Mouse (Mus musculus) megakaryocyte progenitor cell, adult 5-6 weeks (primary cell): ENCODE measurements at regions not wholly inside any gene's neighbourhood (a gene's known extent, or its start where the extent isn't known, plus 50 kb on each side); places are given as distances from the start of the nearest gene placed in this dataset.
A peak's percentile ranks its signal among the peaks of the same experiment; 100 is the strongest.
"Not testable (repeated sequence)": the region's sequence is repeated elsewhere in the genome, so short reads cannot be mapped to it uniquely, and the experiment has no call there.

Experiments used
- ATAC-seq: replicated peaks from 2 replicates; pipeline ENCODE4 v1.8.0; 2016; ENCODE audit warnings: mild to moderate bottlenecking, moderate TSS enrichment, inconsistent platforms; ENCODE audit not compliant: poor library complexity

DNA sequence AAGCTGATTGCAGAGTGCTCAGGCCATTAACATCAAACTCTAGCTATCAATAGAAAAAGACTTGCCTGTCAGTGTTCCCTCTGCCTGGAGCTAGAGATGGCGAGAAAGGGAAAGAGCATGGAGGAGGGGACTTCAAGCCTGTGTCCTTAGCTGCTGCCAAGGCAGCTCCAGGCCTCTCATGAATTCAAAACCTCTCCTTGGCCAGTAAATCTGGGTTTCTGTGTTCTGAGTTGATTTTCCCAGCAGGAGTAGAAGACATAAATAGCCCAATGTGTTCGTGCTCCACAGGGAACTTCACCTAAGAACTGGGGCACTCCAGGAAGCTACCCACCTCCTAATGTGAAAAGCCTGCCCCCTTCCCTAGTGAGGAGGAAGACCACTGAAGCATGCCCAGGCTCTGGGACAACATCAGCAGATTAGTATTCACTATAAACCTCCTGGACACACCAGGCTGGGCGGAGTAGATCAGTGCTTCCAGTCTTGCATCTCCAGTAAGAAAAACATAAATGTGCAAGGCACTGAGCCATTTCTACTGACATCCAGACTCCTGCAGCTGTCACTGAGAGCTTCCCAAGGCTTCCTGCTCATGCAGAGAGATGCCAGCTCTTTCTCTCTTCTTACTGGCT is 433.9 kb downstream of the Tcerg1l start:
- no peak for ATAC-seq

DNA sequence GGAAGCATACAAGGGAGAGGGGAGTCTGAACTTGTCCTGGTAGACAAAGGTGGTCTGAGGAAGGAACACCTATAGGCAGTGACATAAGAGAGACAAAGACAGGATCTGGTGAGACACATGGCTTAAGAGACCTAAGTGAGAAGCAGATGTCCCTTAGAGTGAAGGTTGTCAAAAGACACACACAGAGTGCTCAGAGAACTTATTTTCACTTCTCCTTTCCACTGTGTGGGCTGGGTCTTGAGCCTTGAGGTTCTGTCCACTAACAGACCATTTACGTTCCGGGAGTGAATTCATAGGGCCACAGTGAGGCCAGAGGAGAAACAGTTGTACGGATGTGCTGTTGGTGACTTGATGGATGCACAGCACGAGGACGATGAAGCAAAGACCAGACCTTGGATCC is 422.8 kb downstream of the Tcerg1l start:
- ATAC-seq: no peak

DNA sequence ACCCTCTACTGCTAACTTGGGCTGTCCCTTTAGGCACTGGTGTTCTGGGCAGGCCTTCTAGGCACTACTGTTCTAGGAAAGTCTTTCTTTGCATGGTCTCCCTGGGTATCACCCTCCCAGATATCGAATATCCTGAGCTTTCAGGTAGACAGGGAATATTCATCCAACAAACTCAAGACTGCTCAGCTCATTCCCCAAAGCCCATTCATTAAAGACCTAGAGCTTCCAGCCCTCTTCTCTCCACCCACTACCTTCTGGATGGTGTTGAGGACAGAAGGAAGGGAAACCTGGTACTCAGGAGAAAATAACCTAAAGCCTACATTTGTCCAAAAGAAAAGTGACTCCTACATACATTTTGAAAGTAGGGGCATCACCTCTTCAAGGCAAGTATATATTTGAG is 420.0 kb downstream of the Tcerg1l start:
- ATAC-seq: no peak

- no peak for ATAC-seq
Measured at GRCm38 (mm10) chr7:137979361-137979760, 418.2 kb downstream of the Tcerg1l start.

DNA sequence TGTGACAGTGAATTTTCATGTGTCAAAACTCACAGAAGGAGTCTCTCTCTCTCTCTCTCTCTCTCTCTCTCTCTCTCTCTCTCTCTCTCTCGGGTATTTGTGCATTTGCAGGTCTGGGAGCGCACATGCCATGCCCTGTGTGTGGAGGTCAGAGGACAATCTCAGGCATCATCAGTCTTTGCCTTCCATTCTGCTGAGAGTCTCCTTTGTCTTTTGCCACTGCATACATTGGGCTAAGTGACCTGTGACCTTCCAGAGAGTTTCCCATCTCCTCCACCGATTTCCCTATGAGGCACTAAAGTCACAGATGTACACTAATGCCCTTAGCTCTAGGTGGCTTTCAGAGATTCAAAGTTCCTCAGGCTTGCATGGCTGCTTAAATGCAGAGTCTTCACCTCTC is 391.7 kb downstream of the Tcerg1l start:
- ATAC-seq: no peak

GRCm38 (mm10) chr7:138006971-138007370 is 390.6 kb downstream of the Tcerg1l start:
- ATAC-seq: no peak

GRCm38 (mm10) chr7:138008601-138009000 is 388.9 kb downstream of the Tcerg1l start:
- no peak for ATAC-seq

DNA sequence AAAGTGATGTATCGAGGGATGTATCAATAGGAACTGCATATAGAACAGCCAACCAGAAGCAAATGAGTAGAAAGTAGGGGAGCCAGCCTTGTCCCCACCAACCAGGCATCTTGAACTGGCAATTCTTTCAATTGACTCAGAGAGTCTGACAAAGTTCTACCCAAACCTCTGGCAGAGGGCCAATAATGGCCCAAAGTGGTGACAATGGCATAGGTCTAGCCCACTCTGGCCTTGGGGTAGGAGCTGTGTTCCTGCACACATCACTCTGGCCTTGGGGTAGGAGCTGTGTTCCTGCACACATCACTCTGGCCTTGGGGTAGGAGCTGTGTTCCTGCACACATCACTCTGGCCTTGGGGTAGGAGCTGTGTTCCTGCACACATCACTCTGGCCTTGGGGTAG is 373.5 kb downstream of the Tcerg1l start:
- not testable (repeated sequence) for ATAC-seq

DNA sequence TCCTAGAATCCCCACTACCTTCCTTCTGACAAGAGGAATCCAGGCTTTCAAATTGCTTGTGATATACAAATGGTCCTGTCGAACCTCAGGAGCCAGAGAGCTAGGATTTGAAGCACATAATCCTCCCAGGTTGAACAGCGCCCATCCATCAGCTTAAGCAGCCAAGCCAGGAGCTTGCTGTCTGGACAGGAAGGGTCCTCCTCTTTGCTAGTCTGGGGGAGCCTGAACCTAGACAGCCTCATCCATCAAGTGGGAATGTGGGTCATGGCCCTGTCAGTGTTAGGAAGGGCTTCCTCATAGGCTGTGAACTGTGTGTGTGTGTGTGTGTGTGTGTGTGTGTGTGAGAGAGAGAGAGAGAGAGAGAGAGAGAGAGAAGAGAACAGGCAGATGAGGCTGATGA is 345.8 kb downstream of the Tcerg1l start:
- no peak for ATAC-seq

GRCm38 (mm10) chr7:138054756-138055155 is 342.8 kb downstream of the Tcerg1l start:
- no peak for ATAC-seq

DNA sequence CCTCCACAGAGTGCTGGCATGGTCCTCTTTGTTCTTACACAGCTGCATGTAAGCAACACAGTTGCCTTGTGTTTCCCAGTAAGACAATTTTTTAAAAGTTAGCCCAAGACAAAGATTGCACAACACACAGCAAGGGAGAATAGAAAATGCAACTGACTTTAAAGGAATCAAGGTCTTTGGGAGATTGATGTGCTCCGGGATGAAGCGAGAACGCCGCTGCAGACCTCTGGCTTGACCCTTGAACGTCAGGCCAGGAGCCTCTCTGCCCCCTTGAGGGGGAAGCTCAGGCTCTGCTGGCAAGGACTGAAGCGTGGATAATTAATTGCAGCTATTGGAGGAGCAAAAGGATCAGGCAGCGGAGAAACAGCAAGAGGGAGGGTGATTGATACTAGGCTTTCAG is 336.4 kb downstream of the Tcerg1l start:
- ATAC-seq: no peak

DNA sequence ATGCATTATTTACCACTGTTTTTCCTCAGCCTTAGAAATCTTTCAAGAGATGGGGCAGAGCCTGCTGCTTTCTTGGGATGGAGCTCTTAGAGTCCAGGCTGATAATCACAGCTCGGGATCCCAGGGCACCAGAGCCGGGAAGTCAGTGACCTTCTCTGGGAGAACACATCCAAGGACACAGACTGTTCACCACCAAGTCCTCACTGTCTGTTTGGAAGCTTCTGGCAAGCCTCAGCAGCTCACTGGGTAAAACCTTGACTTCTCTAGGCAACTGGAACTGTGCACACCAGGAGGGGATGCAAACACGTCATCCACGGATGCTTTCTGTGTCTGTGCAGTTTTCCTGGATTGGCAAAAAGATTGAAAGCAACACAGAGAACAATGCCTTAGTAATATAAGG is 330.6 kb downstream of the Tcerg1l start:
- no peak for ATAC-seq

- no peak for ATAC-seq
Measured at GRCm38 (mm10) chr7:138075231-138075630, 322.3 kb downstream of the Tcerg1l start.

- peak; percentile 100 for ATAC-seq
Measured at GRCm38 (mm10) chr7:138083980-138084379, 313.6 kb downstream of the Tcerg1l start.

GRCm38 (mm10) chr7:138107471-138108210 is 289.9 kb downstream of the Tcerg1l start:
- ATAC-seq: no peak

- no peak for ATAC-seq
Measured at GRCm38 (mm10) chr7:138121497-138121896, 276.0 kb downstream of the Tcerg1l start.

- ATAC-seq: no peak
Measured at GRCm38 (mm10) chr7:138129701-138130100, 267.8 kb downstream of the Tcerg1l start.

GRCm38 (mm10) chr7:138133427-138133826 is 264.1 kb downstream of the Tcerg1l start:
- no peak for ATAC-seq

DNA sequence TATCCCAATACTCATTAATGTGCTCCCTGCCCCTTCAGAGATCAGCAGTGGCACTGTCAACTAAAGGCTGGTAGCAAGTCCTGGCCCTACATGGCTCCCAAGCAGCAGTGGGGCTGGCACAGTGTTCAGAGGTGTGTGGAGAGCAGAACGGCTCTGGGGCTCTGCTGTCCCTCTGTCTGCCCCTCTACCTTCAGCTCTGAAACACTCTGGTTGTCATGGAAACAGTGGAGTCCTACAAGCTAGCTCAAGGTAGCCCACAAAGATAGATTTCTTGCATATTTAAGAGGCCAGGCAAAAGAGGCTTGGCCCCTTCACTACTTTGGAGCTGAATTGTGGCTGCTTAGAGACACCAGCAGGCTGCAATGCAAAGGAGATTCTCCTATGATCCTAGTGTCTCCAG is 259.6 kb downstream of the Tcerg1l start:
- no peak for ATAC-seq

- ATAC-seq: no peak
Measured at GRCm38 (mm10) chr7:138139766-138140165, 257.8 kb downstream of the Tcerg1l start.

DNA sequence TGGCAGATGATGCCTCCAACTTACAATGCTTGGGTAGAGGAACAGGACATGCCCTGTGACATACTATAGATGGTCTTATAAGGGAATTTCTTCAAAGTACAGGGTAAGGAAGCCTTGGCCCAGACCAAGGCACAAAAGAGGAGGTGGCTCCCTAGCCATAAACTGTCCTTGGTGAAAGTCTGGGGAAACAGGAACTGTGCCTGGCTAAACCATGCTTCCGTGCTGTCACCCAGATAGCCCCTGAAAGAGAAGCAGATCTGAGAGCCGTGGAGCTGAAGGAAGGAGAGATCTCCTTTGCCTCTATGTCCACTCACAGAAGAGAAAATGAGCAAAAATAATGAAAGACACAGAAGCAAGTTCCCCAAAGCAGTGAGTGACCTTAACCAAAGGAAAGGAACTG is 248.0 kb downstream of the Tcerg1l start:
- peak; percentile 72 for ATAC-seq

DNA sequence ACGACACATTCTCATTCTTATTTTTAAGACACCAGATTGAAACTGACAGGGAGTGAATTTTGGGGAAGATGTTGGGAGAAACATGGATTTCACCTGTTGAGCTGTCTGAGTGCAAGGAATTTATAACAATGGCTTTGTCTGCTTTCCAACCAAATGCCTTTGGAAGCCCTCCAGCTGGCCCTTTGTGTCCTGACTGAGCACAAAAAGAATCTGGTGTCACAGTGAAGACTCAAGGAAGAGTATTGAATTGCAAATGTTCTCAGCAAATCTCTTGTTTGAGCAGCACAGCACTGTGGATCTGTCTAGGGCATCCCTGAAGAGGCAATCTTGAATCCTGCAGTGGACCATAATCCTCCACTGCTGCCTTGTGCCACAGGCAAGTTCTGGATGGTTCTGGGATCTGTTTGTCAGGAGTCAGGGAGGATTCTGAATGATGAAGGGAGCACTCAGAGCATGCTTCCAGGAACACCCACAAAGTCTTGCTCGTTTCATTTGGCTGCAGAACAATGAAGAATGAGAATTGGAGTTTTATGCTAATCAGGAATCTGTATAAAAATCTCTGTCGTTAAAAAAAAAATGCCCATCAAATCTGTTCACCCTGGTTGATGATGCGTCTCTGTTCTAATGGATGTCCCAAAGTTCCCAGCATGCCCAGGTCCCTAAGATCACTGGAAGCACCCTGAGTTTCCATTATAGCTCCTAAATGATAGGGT is 243.9 kb downstream of the Tcerg1l start:
- ATAC-seq: no peak
